Mouse (Mus musculus) naive thymus-derived CD4-positive, alpha-beta T cell, adult 5 months (primary cell): ENCODE data around the gene Exosc6. TPM values are rescaled to one million over a fixed set of nuclear protein-coding genes. Genes with fewer than 3 reads are reported as not detected.

Experiments
- polyA plus RNA-seq: library from polyadenylated mRNA; unstranded; fragments of 100-300 nt; shearing (Covaris generic); gene quantifications from one replicate; pipeline ENCODE4 v1.2.1, GENCODE M21; 2017

The Exosc6 gene
- 48.9 TPM for polyA plus RNA-seq

DNA sequence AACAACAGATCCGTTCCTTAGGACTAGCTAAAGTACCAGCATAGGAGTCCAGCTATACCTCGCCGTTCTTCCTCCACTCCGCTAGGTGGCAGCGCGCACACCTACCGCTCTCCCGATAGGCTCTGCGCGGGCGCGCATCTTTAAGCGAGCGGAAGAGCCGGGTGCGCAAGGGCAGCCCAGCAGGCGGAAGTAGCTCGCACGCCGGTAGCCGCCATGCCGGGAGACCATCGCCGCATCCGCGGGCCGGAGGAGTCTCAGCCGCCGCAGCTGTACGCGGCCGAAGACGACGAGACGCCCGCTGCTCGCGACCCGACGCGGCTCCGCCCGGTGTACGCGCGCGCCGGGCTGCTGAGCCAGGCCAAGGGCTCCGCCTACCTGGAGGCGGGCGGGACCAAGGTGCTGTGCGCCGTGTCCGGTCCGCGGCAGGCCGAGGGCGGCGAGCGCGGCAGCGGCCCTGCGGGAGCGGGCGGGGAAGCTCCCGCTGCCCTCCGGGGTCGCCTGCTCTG lies at the start of gene Exosc6:
Gene Exosc6, plus strand, starts transcription at position 182 of the 506 bp plus-strand sequence.

GRCm38 (mm10) chr8:111031572-111031971 lies 24.6 kb upstream of the Exosc6 start, which contains the start of gene Ddx19b:
Ddx19b (minus strand) TSS chr8:111031751.

GRCm38 (mm10) chr8:111032916-111033315 lies 23.2 kb upstream of the Exosc6 start, which contains the start of gene Aars:
Aars (plus strand) TSS chr8:111033144.

GRCm38 (mm10) chr8:111092326-111092725 lies 36.2 kb downstream of the Exosc6 start, which contains the start of gene Clec18a:
Clec18a (minus strand) TSS chr8:111092426.

GRCm38 (mm10) chr8:111093865-111094718 lies 38.0 kb downstream of the Exosc6 start, which contains the start of gene Pdpr:
Pdpr (plus strand) TSS chr8:111094630.

Other genes with a start within 250 kb of the Exosc6 start
- gene Cog4, start 209.7 kb upstream of the Exosc6 start, polyA plus RNA-seq, result 52.9 TPM
- 203 TPM for gene Sf3b3, start 209.6 kb upstream of the Exosc6 start, polyA plus RNA-seq
- gene Fuk, start 153.9 kb upstream of the Exosc6 start, polyA plus RNA-seq, result 8.1 TPM
- 7.7 TPM for gene St3gal2, start 136.4 kb upstream of the Exosc6 start, polyA plus RNA-seq
- 21.2 TPM for gene Ddx19a, start 58.5 kb upstream of the Exosc6 start, polyA plus RNA-seq
- gene Ddx19b, start 24.6 kb upstream of the Exosc6 start, polyA plus RNA-seq, result 17.4 TPM
- gene Aars, start 23.2 kb upstream of the Exosc6 start, polyA plus RNA-seq, result 38.1 TPM
- gene Clec18a, start 36.1 kb downstream of the Exosc6 start, polyA plus RNA-seq, result not detected
- 17.2 TPM for gene Pdpr, start 38.3 kb downstream of the Exosc6 start, polyA plus RNA-seq
- 113 TPM for gene Glg1, start 202.9 kb downstream of the Exosc6 start, polyA plus RNA-seq
- 33.6 TPM for gene Rfwd3, start 243.9 kb downstream of the Exosc6 start, polyA plus RNA-seq